Mouse (Mus musculus) heart, postnatal 0 days (tissue): ENCODE measurements around the gene Smg9. TPM values are rescaled to one million over a fixed set of nuclear protein-coding genes. Genes with fewer than 3 reads are reported as not detected.

Experiments used
- ATAC-seq: fragments of 200-750 bp; cut with Nextera tagmentation; 2 replicates; pipeline ENCODE4 v1.8.0; 2017; ENCODE audit warnings: low read depth, moderate number of reproducible peaks, moderate library complexity; ENCODE audit not compliant: insufficient read depth
- DNase-seq: peaks from one replicate; pipeline ENCODE4 v3.0.0-alpha.2; 2016; ENCODE audit warnings: low spot score
- H3K27ac ChIP-seq: fragments of 300-500 bp; sonication (generic); 2 replicates; pipeline ENCODE4 v1.5.1; 2014; ENCODE audit warnings: low read depth, mild to moderate bottlenecking
- H3K27me3 ChIP-seq: fragments of 300-500 bp; sonication (generic); 2 replicates; pipeline ENCODE4 v1.6.1; 2014; ENCODE audit warnings: low read length, mixed read lengths; ENCODE audit not compliant: control insufficient read depth, insufficient read depth
- H3K36me3 ChIP-seq: fragments of 300-500 bp; sonication (generic); replicated peaks from 2 replicates; pipeline ENCODE4 v1.6.1; 2014; ENCODE audit warnings: low read length, mixed read lengths; ENCODE audit not compliant: control insufficient read depth, insufficient read depth
- H3K4me1 ChIP-seq: fragments of 300-500 bp; sonication (generic); 2 replicates; pipeline ENCODE4 v1.6.1; 2014; ENCODE audit warnings: antibody characterized with exemption; ENCODE audit not compliant: control insufficient read depth, insufficient read depth
- H3K4me2 ChIP-seq: fragments of 300-500 bp; sonication (generic); 2 replicates; pipeline ENCODE4 v1.6.1; 2014; ENCODE audit warnings: low read depth, mild to moderate bottlenecking, low read length, moderate library complexity
- H3K4me3 ChIP-seq: fragments of 300-500 bp; sonication (generic); 2 replicates; pipeline ENCODE4 v1.5.1; 2014; ENCODE audit warnings: low read depth, low read length
- H3K9ac ChIP-seq: fragments of 300-500 bp; sonication (generic); replicated peaks from 2 replicates; pipeline ENCODE4 v1.6.1; 2014; ENCODE audit warnings: low read depth, low read length, mixed read lengths
- H3K9me3 ChIP-seq: fragments of 300-500 bp; sonication (generic); replicated peaks from 2 replicates; pipeline ENCODE4 v1.6.1; 2016; ENCODE audit warnings: low read length; ENCODE audit not compliant: control insufficient read depth
- CTCF ChIP-seq: IDR thresholded peaks from 2 replicates; pipeline ENCODE4 v1.5.1; 2016; ENCODE audit warnings: antibody characterized with exemption, control low read depth, low read depth
- EP300 ChIP-seq: IDR thresholded peaks from 2 replicates; pipeline ENCODE4 v1.6.1; 2016; ENCODE audit warnings: antibody characterized with exemption, low read depth
- WGBS: fragments of 180-500 bp; shearing (Covaris S2); extraction: QIAGEN DNeasy Blood & Tissue Kit; methylation state at CpG from one replicate; pipeline ENCODE4 v1.1.7; 2014; 5-methylcytosine and 5-hydroxymethylcytosine counted together
- polyA plus RNA-seq: library from polyadenylated mRNA; unstranded; fragments of >200 nt; fragmentation: Nextera tagmentation; extraction: Ambion mirVana; gene quantifications from 2 replicates; pipeline ENCODE4 v1.2.1, GENCODE M21; 2015
- total RNA-seq: library from RNA; depleted of rRNA; stranded (reverse); fragments of >200 nt; gene quantifications from 2 replicates; pipeline ENCODE4 v1.2.3, GENCODE M21; 2014; ENCODE audit warnings: low replicate concordance

Gene Smg9
- total and polyA plus RNA-seq, 2 experiments from 2014 or later: 13.1 to 15.5 TPM

- no peak for DNase-seq
- no peak for ATAC-seq
- Histone ChIP-seq H3K4me3 (no peak overlapping the region), H3K27ac (no peak overlapping the region), H3K9me3 (no peaks in the 10 kb centered on the region), H3K36me3 (no peaks in the 10 kb centered on the region), H3K4me2 (no peak overlapping the region), H3K4me1 (0 out of 2 replicates have a peak, but pooled peaks cover 7% of the 10 kb centered on the region), H3K9ac (no peak overlapping the region), H3K27me3 (peaks cover 14% of the 10 kb centered on the region; the same call in 1 of the 2 replicates)
- TF ChIP-seq EP300 (no peak), CTCF (no peak)
- 48% methylated on average over 7 of the region's 7 CpGs for WGBS
These were observed 19.5 kb upstream of the Smg9 start for GRCm38 (mm10) chr7:24379934-24380333.

DNA sequence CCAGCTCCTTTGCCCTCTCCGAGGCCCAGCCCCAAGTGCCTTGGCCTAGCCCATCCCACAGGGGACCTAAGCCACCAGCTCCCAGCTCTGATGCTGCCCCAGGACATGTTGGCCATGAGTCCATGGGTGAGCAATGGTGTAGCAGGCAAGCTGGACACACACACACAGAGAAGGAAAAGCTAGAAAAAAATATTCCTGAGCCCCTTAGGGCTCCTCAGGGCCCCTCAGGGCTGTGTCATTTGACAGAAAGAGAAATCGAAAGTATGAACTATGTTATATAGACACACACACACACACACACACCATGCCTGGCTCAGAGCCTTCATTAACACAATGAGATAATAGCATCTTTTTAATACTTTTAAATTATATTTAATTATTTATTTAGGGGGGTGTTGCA is 19.0 kb upstream of the Smg9 start:
- WGBS: 60% methylated on average over 2 of the region's 2 CpGs
- no peak overlapping the region for H3K9ac ChIP-seq
- H3K4me1 ChIP-seq: 0 out of 2 replicates have a peak, but pooled peaks cover 7% of the 10 kb centered on the region
- no peak overlapping the region for H3K4me3 ChIP-seq
- no peak for TF ChIP-seq EP300
- TF ChIP-seq CTCF: no peak
- peaks cover 14% of the 10 kb centered on the region; the same call in 1 of the 2 replicates for H3K27me3 ChIP-seq
- no peak overlapping the region for H3K4me2 ChIP-seq
- no peaks in the 10 kb centered on the region for H3K36me3 ChIP-seq
- ATAC-seq: no peak
- no peak overlapping the region for H3K27ac ChIP-seq
- no peak for DNase-seq
- no peaks in the 10 kb centered on the region for H3K9me3 ChIP-seq

DNA sequence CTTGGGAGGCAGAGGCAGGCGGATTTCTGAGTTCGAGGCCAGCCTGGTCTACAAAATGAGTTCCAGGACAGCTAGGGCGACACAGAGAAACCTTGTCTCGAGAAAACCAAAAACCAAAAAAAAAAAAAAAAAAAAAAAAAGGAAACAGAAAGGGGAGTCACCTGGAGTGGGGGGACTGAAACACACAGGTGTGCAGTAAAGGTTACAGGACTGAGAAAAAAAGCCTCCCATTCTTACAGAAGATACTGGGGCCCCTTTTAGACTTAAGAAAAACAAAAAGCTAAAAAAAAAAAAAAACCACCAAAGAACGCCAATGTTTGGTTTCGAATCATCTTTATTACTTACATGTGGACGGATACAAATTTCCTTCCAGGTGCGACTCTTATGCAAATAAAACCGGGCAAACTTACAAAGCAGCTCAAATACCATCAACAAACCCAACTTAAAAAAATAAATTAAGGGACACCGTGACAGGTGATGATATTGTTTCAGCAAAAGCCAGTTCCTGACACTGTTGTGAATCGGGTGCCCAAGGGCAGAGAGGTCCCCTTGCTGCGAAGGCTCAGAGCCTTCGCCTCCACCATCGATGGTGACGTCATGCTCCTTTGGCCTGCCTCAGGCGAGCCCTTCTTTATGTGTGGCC is 16.6 kb upstream of the Smg9 start:
- ATAC-seq: no peak
- WGBS: 72% methylated on average over 16 of the region's 16 CpGs

GRCm38 (mm10) chr7:24384070-24384469 is 15.3 kb upstream of the Smg9 start:
- H3K4me3 ChIP-seq: no peak overlapping the region
- 53% methylated on average over 6 of the region's 6 CpGs for WGBS
- TF ChIP-seq EP300 (no peak), CTCF (no peak)
- H3K4me1 ChIP-seq: no peaks in the 10 kb centered on the region
- no peak overlapping the region for H3K4me2 ChIP-seq
- H3K36me3 ChIP-seq: no peaks in the 10 kb centered on the region
- no peak overlapping the region for H3K9ac ChIP-seq
- ATAC-seq (no peak), DNase-seq (no peak)
- no peaks in the 10 kb centered on the region for H3K9me3 ChIP-seq
- H3K27ac ChIP-seq: no peak overlapping the region
- peaks cover 9% of the 10 kb centered on the region; the same call in 1 of the 2 replicates for H3K27me3 ChIP-seq

More for the DNA sequence above, 16.6 kb upstream of the Smg9 start:
- no peaks in the 10 kb centered on the region for H3K9me3 ChIP-seq
- H3K9ac ChIP-seq: no peak overlapping the region
- no peak overlapping the region for H3K27ac ChIP-seq
- H3K36me3 ChIP-seq: no peaks in the 10 kb centered on the region
- TF ChIP-seq EP300 (no peak), CTCF (no peak)
- no peak overlapping the region for H3K4me2 ChIP-seq
- no peaks in the 10 kb centered on the region for H3K4me1 ChIP-seq
- peaks cover 9% of the 10 kb centered on the region; the same call in 1 of the 2 replicates for H3K27me3 ChIP-seq
- no peak overlapping the region for H3K4me3 ChIP-seq
- no peak for DNase-seq

DNA sequence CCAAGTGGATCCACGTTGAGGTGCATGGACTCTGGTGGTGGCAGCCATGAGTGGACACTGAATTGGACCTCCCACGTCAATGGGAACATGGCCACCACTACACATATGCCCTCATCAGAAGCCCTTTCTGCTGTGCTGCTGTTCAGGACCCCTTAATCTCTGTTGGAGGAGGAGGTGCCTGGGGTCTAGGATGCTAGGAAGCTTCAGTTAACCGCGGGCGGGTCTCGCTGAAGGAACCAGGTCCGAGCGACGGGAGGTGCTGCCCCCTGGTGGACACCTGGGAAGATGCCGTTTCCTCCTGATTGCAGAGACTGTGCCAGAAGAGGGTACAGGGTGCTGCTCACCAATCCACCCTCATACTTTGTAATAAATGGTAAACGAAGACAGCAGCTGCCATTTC is 14.6 kb upstream of the Smg9 start:
- Histone ChIP-seq H3K27me3 (peaks cover 9% of the 10 kb centered on the region; the same call in 1 of the 2 replicates), H3K9me3 (no peaks in the 10 kb centered on the region), H3K36me3 (no peaks in the 10 kb centered on the region), H3K4me3 (no peak overlapping the region), H3K9ac (no peak overlapping the region), H3K4me1 (no peaks in the 10 kb centered on the region), H3K4me2 (no peak overlapping the region), H3K27ac (no peak overlapping the region)
- TF ChIP-seq CTCF (peak; percentile 74), EP300 (no peak)
- WGBS: 11% methylated on average over 11 of the region's 11 CpGs
- ATAC-seq (no peak), DNase-seq (no peak)
